Comparison of ENCODE assay signal across 14 mouse cellular contexts in the genomic region with DNA sequence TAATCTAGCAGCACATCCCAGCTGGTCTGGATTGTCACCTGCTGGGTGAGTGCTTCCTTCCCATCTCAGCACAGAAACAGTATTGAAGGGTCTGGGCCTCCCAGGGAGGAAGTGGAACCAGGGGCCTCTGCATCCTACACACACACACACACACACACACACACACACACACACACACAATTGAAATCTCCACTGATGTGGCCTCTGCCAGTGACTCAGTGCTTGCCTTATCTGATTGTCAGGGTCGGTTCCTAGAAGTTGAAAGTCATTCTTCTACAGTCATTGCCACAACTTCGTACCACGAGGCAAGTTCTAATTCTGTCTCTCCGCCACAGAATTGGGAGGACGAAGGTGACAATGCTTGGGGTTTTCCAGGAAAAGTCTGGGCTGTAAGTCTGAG. TPM values are rescaled to one million over a fixed set of nuclear protein-coding genes. Genes with fewer than 3 reads are reported as not detected.
A peak's percentile ranks its signal among the peaks of the same experiment; 100 is the strongest.
DNase-seq lines count a peak whose midpoint lies in the region; ATAC-seq and TF ChIP-seq lines count a peak whose summit lies in the region.
"Had no signal": no experiment of that assay in that cellular context is flagged by ENCODE, and none has a peak within 500 bp of the region (broad histone marks: within the 10 kb centered on the region; RNA-seq: fewer than 3 reads in every experiment).

No protein-coding gene starts in this region.

- DNase-seq in 416B (ENCODE audit: low read depth) (peak; percentile 97), G1E (ENCODE audit: low spot score) (peak; percentile 53)
- DNase-seq in c-Kit-positive CD71-positive TER-119-positive erythroid progenitor cells, embryonic 14.5 days (ENCODE audit: low spot score) = peak; percentile 18
- DNase-seq in cerebellum, adult 8-10 months = no peak
- DNase-seq in gastrocnemius, postnatal 36 days = no peak
- DNase-seq in kidney, adult 11 months = no peak
- no peak for DNase-seq in retina, postnatal 1 day
- DNase-seq: lung, adult 2 months; right cerebral cortex, adult 18-20 months had no signal

- no peaks in the 10 kb centered on the region for H3K9me3 ChIP-seq in G1E (replicated peaks)
- H3K9me3 ChIP-seq: heart, embryonic 10.5 days; stomach, embryonic 15.5 days had no signal

- no peaks in the 10 kb centered on the region for H3K36me3 ChIP-seq in G1E (replicated peaks)
- H3K36me3 ChIP-seq: heart, embryonic 10.5 days; stomach, embryonic 15.5 days had no signal

- peaks cover 50% of the 10 kb centered on the region for H3K4me1 ChIP-seq in G1E (ENCODE audit: insufficient read depth, low read depth, low read length)
- H3K4me1 ChIP-seq: heart, embryonic 10.5 days; stomach, embryonic 15.5 days had no signal

- peak overlapping the region; percentile 27; the same call in 1 of the 2 replicates for H3K4me3 ChIP-seq in G1E (ENCODE audit: low read depth, low read length)
- H3K4me3 ChIP-seq: heart, embryonic 10.5 days; myocyte; stomach, embryonic 15.5 days had no signal

- no peak for TF ChIP-seq CTCF in G1E (IDR thresholded peaks at IDR 0.05; ENCODE audit: low read depth, low read length)

- peaks cover 21% of the 10 kb centered on the region for H3K27me3 ChIP-seq in G1E (ENCODE audit: insufficient read depth, low read length)
- H3K27me3 ChIP-seq: stomach, embryonic 15.5 days had no signal

- intact Hi-C loops in gastrocnemius, postnatal 36 days (cut with DNase I) = no loop called here

- ATAC-seq in G1E (ENCODE audit: extremely low read depth, insufficient number of reproducible peaks, low FRiP score, poor library complexity, severe bottlenecking) = peak; percentile 83
- peak; percentile 91 for ATAC-seq in megakaryocyte progenitor cell, adult 5-6 weeks (replicated peaks; ENCODE audit: poor library complexity)
- ATAC-seq: forebrain, embryonic 14.5 days had no signal

RNA-seq across cellular contexts. Expression of gene Nek6, which starts 39.7 kb away (rescaled TPM):
- 180 and 210 TPM in 2 replicates for total RNA-seq in G1E (2014; fragmentation: Nextera tagmentation)
- total RNA-seq in G1E (2017) = 95.8 and 98.6 TPM in 2 replicates
- 113 and 162 TPM in 2 replicates for polyA plus RNA-seq in G1E (2012)
- 15.0 and 18.2 TPM in 2 replicates for total RNA-seq in megakaryocyte progenitor cell, adult 5-6 weeks (2015)
- 4.4 and 5.0 TPM in 2 replicates for total RNA-seq in megakaryocyte progenitor cell, adult 5-6 weeks (2017)
- 10 to 100 TPM in 1 of 2 experiments, 1 to 10 TPM in 1; 6.9 to 11.2 TPM for total RNA-seq in gastrocnemius, postnatal 36 days (2021)

Comparison
In these comparisons a context has a peak if more than half of its experiments do, and no peak if none do; other contexts are left out.
1. DNase-seq: peak in 416B (single experiment), G1E (single experiment) and c-Kit-positive CD71-positive TER-119-positive erythroid progenitor cells, embryonic 14.5 days (single experiment); none in cerebellum, adult 8-10 months (single experiment), gastrocnemius, postnatal 36 days (0 of 2), kidney, adult 11 months (single experiment) and retina, postnatal 1 day (single experiment).
2. RNA of gene Nek6, which starts 39.7 kb away (total RNA-seq): 95.8 to 210 TPM in G1E; 4.4 to 18.2 TPM in megakaryocyte progenitor cell, adult 5-6 weeks and 6.9 to 11.2 TPM in gastrocnemius, postnatal 36 days; every median in the first group is over 4 times any median in the second.